Mouse (Mus musculus) MEL (cell line): ENCODE measurements around the gene Ldlrap1. TPM values are rescaled to one million over a fixed set of nuclear protein-coding genes. Genes with fewer than 3 reads are reported as not detected.

ENCODE experiments used
- DNase-seq: peaks from one replicate; pipeline ENCODE4 v3.0.0; 2011; ENCODE audit warnings: low read depth, low spot score
- H3K27ac ChIP-seq: 2 replicates; pipeline ENCODE4 v1.5.1; 2012; ENCODE audit warnings: low read depth, mild to moderate bottlenecking, control low read depth, low read length, moderate library complexity; ENCODE audit not compliant: control insufficient read depth
- H3K27me3 ChIP-seq, 2 experiments: fragments of 150-350 bp in 1 of 2; sonication (generic) in 1 of 2; 2 replicates each; pipeline ENCODE4 v1.6.1; 2012; ENCODE audit warnings: low read length in 2 of 2, mild to moderate bottlenecking in 2 of 2, improper control_type of control experiment in 1 of 2, moderate library complexity in 1 of 2; ENCODE audit not compliant: insufficient read depth in 2 of 2, control insufficient read depth in 1 of 2
- H3K36me3 ChIP-seq, 2 experiments: 2 replicates each; pipeline ENCODE4 v1.6.1; 2012 to 2014; ENCODE audit warnings: low read length in 2 of 2, improper control_type of control experiment in 1 of 2, inconsistent platforms in 1 of 2, mild to moderate bottlenecking in 1 of 2; ENCODE audit not compliant: insufficient read depth in 2 of 2, control insufficient read depth in 1 of 2
- H3K4me1 ChIP-seq, 2 experiments: fragments of 150-350 bp in 1 of 2; sonication (generic) in 1 of 2; 2 replicates each; pipeline ENCODE4 v1.6.1; 2012; ENCODE audit warnings: low read length in 2 of 2, improper control_type of control experiment in 1 of 2, mild to moderate bottlenecking in 1 of 2; ENCODE audit not compliant: insufficient read depth in 2 of 2, control insufficient read depth in 1 of 2
- H3K4me3 ChIP-seq, 2 experiments: fragments of 150-350 bp in 1 of 2; sonication (generic) in 1 of 2; 2 replicates each; pipeline ENCODE4 v1.5.1; 2012; ENCODE audit warnings: low read depth in 2 of 2, low read length in 2 of 2, mild to moderate bottlenecking in 2 of 2, moderate library complexity in 2 of 2, control low read depth in 1 of 2, improper control_type of control experiment in 1 of 2; ENCODE audit not compliant: control insufficient read depth in 1 of 2, insufficient read depth in 1 of 2
- H3K79me2 ChIP-seq: 2 replicates; pipeline ENCODE4 v1.6.1; 2012; ENCODE audit warnings: mild to moderate bottlenecking, low read length, moderate library complexity; ENCODE audit not compliant: control insufficient read depth, poor library complexity, insufficient read depth
- H3K9ac ChIP-seq: 2 replicates; pipeline ENCODE4 v1.6.1; 2012; ENCODE audit warnings: low read depth, mild to moderate bottlenecking, control low read depth, low read length, moderate library complexity; ENCODE audit not compliant: control insufficient read depth, poor library complexity, severe bottlenecking
- H3K9me3 ChIP-seq: fragments of 150-350 bp; sonication (generic); replicated peaks from 2 replicates; pipeline ENCODE4 v1.6.1; 2012; ENCODE audit warnings: mild to moderate bottlenecking, low read length, improper control_type of control experiment, moderate library complexity; ENCODE audit not compliant: insufficient read depth
- CHD1 ChIP-seq: IDR thresholded peaks from 2 replicates; pipeline ENCODE4 v1.6.1; 2012; ENCODE audit warnings: low read depth, mild to moderate bottlenecking, inconsistent platforms, low read length, improper control_type of control experiment
- CTCF ChIP-seq, 3 experiments: IDR thresholded peaks in 2 of 3; conservative IDR thresholded peaks in 1 of 3; 2 replicates each; pipeline ENCODE4 v1.5.1; 2011 to 2012; ENCODE audit warnings: low read length in 3 of 3, low read depth in 2 of 3, mild to moderate bottlenecking in 2 of 3, improper control_type of control experiment in 1 of 3, inconsistent platforms in 1 of 3, mixed read lengths in 1 of 3, moderate library complexity in 1 of 3; ENCODE audit not compliant: control insufficient read depth in 1 of 3, insufficient read depth in 1 of 3, poor library complexity in 1 of 3, severe bottlenecking in 1 of 3
- ELF1 ChIP-seq: IDR thresholded peaks from 2 replicates; pipeline ENCODE4 v1.6.1; 2014; ENCODE audit warnings: low read depth, mild to moderate bottlenecking, inconsistent platforms, low read length, improper control_type of control experiment, moderate library complexity
- ETS1 ChIP-seq: IDR thresholded peaks from 2 replicates; pipeline ENCODE4 v1.6.1; 2012; ENCODE audit warnings: low read depth, mild to moderate bottlenecking, inconsistent platforms, low read length, improper control_type of control experiment, moderate library complexity
- GABPA ChIP-seq: IDR thresholded peaks from 2 replicates; pipeline ENCODE4 v1.6.1; 2012; ENCODE audit warnings: low read depth, mild to moderate bottlenecking, inconsistent platforms, low read length, improper control_type of control experiment, moderate library complexity
- GATA1 ChIP-seq: IDR thresholded peaks from 2 replicates; pipeline ENCODE4 v1.6.1; 2011; ENCODE audit warnings: low read depth, low read length, improper control_type of control experiment
- HCFC1 ChIP-seq: IDR thresholded peaks from 2 replicates; pipeline ENCODE4 v1.6.1; 2012; ENCODE audit warnings: low read depth, mild to moderate bottlenecking, inconsistent platforms, low read length, improper control_type of control experiment, moderate library complexity
- JUND ChIP-seq: IDR thresholded peaks from 2 replicates; pipeline ENCODE4 v1.6.1; 2011; ENCODE audit warnings: low read depth, mild to moderate bottlenecking, improper control_type of control experiment, low read length
- KAT2A ChIP-seq: conservative IDR thresholded peaks from 2 replicates; pipeline ENCODE4 v1.6.1; 2012; ENCODE audit warnings: low read depth, low read length, improper control_type of control experiment, inconsistent platforms
- MAFK ChIP-seq: IDR thresholded peaks from 2 replicates; pipeline ENCODE4 v1.6.1; 2011; ENCODE audit warnings: low read depth, mild to moderate bottlenecking, low read length, improper control_type of control experiment, borderline replicate concordance
- MAX ChIP-seq: IDR thresholded peaks from 2 replicates; pipeline ENCODE4 v1.6.1; 2011; ENCODE audit warnings: low read length, improper control_type of control experiment
- MEF2A ChIP-seq: IDR thresholded peaks from 2 replicates; pipeline ENCODE4 v1.6.1; 2014; ENCODE audit warnings: low read depth, mild to moderate bottlenecking, inconsistent platforms, low read length, improper control_type of control experiment; ENCODE audit not compliant: poor library complexity, insufficient replicate concordance, severe bottlenecking; ENCODE audit errors: extremely low read depth
- MYB ChIP-seq: IDR thresholded peaks from 2 replicates; pipeline ENCODE4 v1.6.1; 2011; ENCODE audit warnings: mild to moderate bottlenecking, low read depth, low read length, improper control_type of control experiment
- MYC ChIP-seq: IDR thresholded peaks from 2 replicates; pipeline ENCODE4 v1.6.1; 2011; ENCODE audit warnings: low read depth, mild to moderate bottlenecking, low read length, improper control_type of control experiment, moderate library complexity
- NELFE ChIP-seq: IDR thresholded peaks from 2 replicates; pipeline ENCODE4 v1.6.1; 2011; ENCODE audit warnings: low read depth, low read length, improper control_type of control experiment
- NRF1 ChIP-seq: IDR thresholded peaks from 2 replicates; pipeline ENCODE4 v1.6.1; 2014; ENCODE audit warnings: low read depth, mild to moderate bottlenecking, inconsistent platforms, low read length, improper control_type of control experiment, moderate library complexity; ENCODE audit not compliant: poor library complexity, insufficient read depth, severe bottlenecking
- POLR2A ChIP-seq, 2 experiments: IDR thresholded peaks; 2 replicates each; pipeline ENCODE4 v1.6.1; 2011 to 2012; ENCODE audit warnings: low read length in 2 of 2, mild to moderate bottlenecking in 2 of 2, control low read depth in 1 of 2, improper control_type of control experiment in 1 of 2, low read depth in 1 of 2, moderate library complexity in 1 of 2; ENCODE audit not compliant: control insufficient read depth in 1 of 2, insufficient read depth in 1 of 2, poor library complexity in 1 of 2
- POLR2AphosphoS2 ChIP-seq: IDR thresholded peaks from 2 replicates; pipeline ENCODE4 v1.6.1; 2011; ENCODE audit warnings: low read length, improper control_type of control experiment
- RCOR1 ChIP-seq: IDR thresholded peaks from 2 replicates; pipeline ENCODE4 v1.6.1; 2012; ENCODE audit warnings: low read depth, mild to moderate bottlenecking, inconsistent platforms, low read length, improper control_type of control experiment
- SMC3 ChIP-seq: IDR thresholded peaks from 2 replicates; pipeline ENCODE4 v1.6.1; 2011; ENCODE audit warnings: low read depth, low read length, improper control_type of control experiment
- TAL1 ChIP-seq: IDR thresholded peaks from 2 replicates; pipeline ENCODE4 v1.6.1; 2012; ENCODE audit warnings: mild to moderate bottlenecking, inconsistent platforms, low read length, moderate library complexity, mixed read lengths
- TCF12 ChIP-seq: IDR thresholded peaks from 2 replicates; pipeline ENCODE4 v1.6.1; 2014; ENCODE audit warnings: low read depth, mild to moderate bottlenecking, inconsistent platforms, low read length, improper control_type of control experiment, moderate library complexity
- USF1 ChIP-seq: IDR thresholded peaks from 2 replicates; pipeline ENCODE4 v1.6.1; 2014; ENCODE audit warnings: low read depth, mild to moderate bottlenecking, inconsistent platforms, low read length, improper control_type of control experiment, moderate library complexity
- ZC3H11A ChIP-seq: IDR thresholded peaks from 2 replicates; pipeline ENCODE4 v1.6.1; 2012; ENCODE audit warnings: low read depth, mild to moderate bottlenecking, inconsistent platforms, low read length, improper control_type of control experiment
- ZMIZ1 ChIP-seq: IDR thresholded peaks from 2 replicates; pipeline ENCODE4 v1.6.1; 2012; ENCODE audit warnings: low read depth, mild to moderate bottlenecking, inconsistent platforms, low read length, improper control_type of control experiment, moderate library complexity
- polyA plus RNA-seq, 2 experiments: library from polyadenylated mRNA; stranded (reverse) in 1 of 2; unstranded in 1 of 2; fragments of >175 nt in 1 of 2; fragments of >200 nt in 1 of 2; gene quantifications; 2 replicates each; pipeline versions ENCODE4 v1.2.1 to v1.2.4; 2012; ENCODE audit warnings: low replicate concordance in 2 of 2, low read depth in 1 of 2; ENCODE audit not compliant: insufficient read length in 2 of 2, insufficient read depth in 1 of 2, missing spikeins in 1 of 2
- total RNA-seq: library from RNA; depleted of rRNA; stranded (reverse); fragments of 300-350 nt; gene quantifications from 2 replicates; pipeline ENCODE4 v1.2.3, GENCODE M21; 2012

Ldlrap1 gene
- total and polyA plus RNA-seq, 3 experiments = 23.7 to 24.8 TPM; not detected in 1

GRCm38 (mm10) chr4:134802155-134802554, 34.3 kb upstream of the Ldlrap1 start:
- peaks cover 0 to 4% of the 10 kb centered on the region in 2 experiments; a peak in 1 of 4 replicates for H3K36me3 ChIP-seq
- H3K4me1 ChIP-seq = no peaks in the 10 kb centered on the region
- DNase-seq = no peak
- no peaks in the 10 kb centered on the region for H3K27me3 ChIP-seq
- no peak overlapping the region for H3K27ac ChIP-seq
- H3K4me3 ChIP-seq = no peak overlapping the region
- H3K79me2 ChIP-seq = no peaks in the 10 kb centered on the region
- TF ChIP-seq HCFC1 = no peak
- TF ChIP-seq GABPA = no peak
- no peak for TF ChIP-seq NRF1
- no peak for TF ChIP-seq CTCF (IDR thresholded peaks at IDR 0.05 in 2 of 3, conservative IDR thresholded peaks at IDR 0.05 in 1 of 3; ENCODE audit: control insufficient read depth in 1 of 3, insufficient read depth in 1 of 3, low read depth in 2 of 3, low read length in 3 of 3, poor library complexity in 1 of 3, severe bottlenecking in 1 of 3)
- TF ChIP-seq MEF2A = no peak
- no peak for TF ChIP-seq RCOR1
- TF ChIP-seq POLR2A (IDR thresholded peaks at IDR 0.05; ENCODE audit: control insufficient read depth in 1 of 2, insufficient read depth in 1 of 2, low read depth in 1 of 2, low read length in 2 of 2, poor library complexity in 1 of 2) = no peak
- no peak for TF ChIP-seq MYC
- TF ChIP-seq MAFK = no peak
- TF ChIP-seq ZC3H11A = no peak
- no peak for TF ChIP-seq JUND
- TF ChIP-seq MYB = no peak
- TF ChIP-seq TAL1 = no peak
- TF ChIP-seq ZMIZ1 = no peak
- TF ChIP-seq TCF12 = no peak
- no peak for TF ChIP-seq CHD1
- no peak for TF ChIP-seq KAT2A
- TF ChIP-seq ELF1 = no peak
- H3K9ac ChIP-seq = no peak overlapping the region
- H3K9me3 ChIP-seq = no peaks in the 10 kb centered on the region

- Histone ChIP-seq H3K9ac (no peak overlapping the region), H3K9me3 (no peaks in the 10 kb centered on the region), H3K36me3 (peaks cover 0 to 2% of the 10 kb centered on the region in 2 experiments; a peak in 1 of 4 replicates), H3K4me1 (peaks cover 0 to 4% of the 10 kb centered on the region in 2 experiments; a peak in 1 of 4 replicates), H3K27me3 (no peaks in the 10 kb centered on the region), H3K79me2 (no peaks in the 10 kb centered on the region), H3K27ac (no peak overlapping the region), H3K4me3 (no peak overlapping the region)
- DNase-seq = no peak
- no peak for TF ChIP-seq GATA1
- no peak for TF ChIP-seq MAX
- no peak for TF ChIP-seq POLR2AphosphoS2
- TF ChIP-seq MYB = no peak
- TF ChIP-seq NELFE = no peak
- TF ChIP-seq TAL1 = no peak
- no peak for TF ChIP-seq MAFK
- no peak for TF ChIP-seq SMC3
- TF ChIP-seq ETS1 = no peak
- no peak for TF ChIP-seq CTCF (IDR thresholded peaks at IDR 0.05 in 2 of 3, conservative IDR thresholded peaks at IDR 0.05 in 1 of 3; ENCODE audit: control insufficient read depth in 1 of 3, insufficient read depth in 1 of 3, low read depth in 2 of 3, low read length in 3 of 3, poor library complexity in 1 of 3, severe bottlenecking in 1 of 3)
- TF ChIP-seq USF1 = no peak
- TF ChIP-seq CHD1 = no peak
Observed at GRCm38 (mm10) chr4:134800693-134801092, 32.9 kb upstream of the Ldlrap1 start.
